Mouse (Mus musculus): ENCODE measurements around the gene Atg13. TPM values are rescaled to one million over a fixed set of nuclear protein-coding genes. Genes with fewer than 3 reads are reported as not detected.

Atg13 gene
- polyA plus RNA-seq, 1 experiment from 2014 or later, result 27.6 TPM

DNA sequence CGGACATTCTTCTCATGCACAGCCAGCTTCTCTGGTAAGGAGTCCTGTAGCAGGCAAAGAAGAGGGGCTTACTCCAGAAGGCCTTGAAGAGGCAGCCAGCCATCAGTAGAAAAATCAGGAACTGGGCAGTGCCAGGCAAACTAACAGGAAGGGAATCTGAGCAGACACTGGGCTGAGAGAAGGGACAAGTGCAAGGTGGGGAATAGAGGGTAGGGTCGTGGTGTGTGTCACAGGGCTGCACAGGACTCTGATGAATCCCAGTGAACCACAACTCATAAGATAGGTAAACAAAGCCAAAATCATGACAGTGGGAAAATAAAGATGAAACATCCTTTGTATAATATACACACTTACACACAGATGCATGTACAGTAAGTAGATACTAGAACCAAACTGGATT is 34.0 kb downstream of the Atg13 start:
- Histone ChIP-seq H3K27me3 (ENCODE audit: control insufficient read depth, insufficient read depth, low read length) (no peaks in the 10 kb centered on the region), H3K4me2 (ENCODE audit: low read depth, low read length) (no peak overlapping the region), H3K36me3 (ENCODE audit: control insufficient read depth, insufficient read depth, low read length) (peaks cover 7% of the 10 kb centered on the region; the same call in 1 of the 2 replicates), H3K4me1 (ENCODE audit: control insufficient read depth, insufficient read depth, low read length) (no peaks in the 10 kb centered on the region), H3K4me3 (replicated peaks; ENCODE audit: low read length) (no peak overlapping the region), H3K9me3 (replicated peaks; ENCODE audit: control insufficient read depth, low read length) (no peaks in the 10 kb centered on the region), H3K9ac (ENCODE audit: low read length) (no peak overlapping the region), H3K27ac (ENCODE audit: low read length) (no peak overlapping the region)
- WGBS, result 73% methylated on average over 2 of the region's 2 CpGs
- no peak for ATAC-seq (ENCODE audit: insufficient read depth, low FRiP score)

DNA sequence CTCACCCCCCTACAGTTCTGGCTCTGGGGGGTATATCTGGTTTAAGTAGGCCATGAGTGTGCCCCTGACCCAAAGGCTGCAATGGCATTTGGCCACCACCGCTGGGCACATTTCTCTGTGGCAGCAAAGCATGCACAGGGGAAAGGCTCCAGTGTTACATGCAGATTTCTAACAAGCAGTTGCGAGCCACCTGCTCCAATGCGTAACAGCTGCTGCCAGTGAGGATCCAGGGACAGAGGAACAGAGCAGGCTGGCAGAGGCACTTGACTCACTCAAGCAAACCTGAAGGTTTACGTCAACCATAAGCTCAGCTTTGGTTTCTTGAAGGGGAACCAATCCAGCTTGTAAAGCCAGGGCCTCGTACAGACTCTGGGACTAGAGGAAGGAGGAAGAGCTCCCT is 35.5 kb downstream of the Atg13 start:
- WGBS, result 92% methylated on average over 5 of the region's 5 CpGs
- H3K36me3 ChIP-seq (ENCODE audit: control insufficient read depth, insufficient read depth, low read length), result peaks cover 11% of the 10 kb centered on the region
- H3K4me3 ChIP-seq (replicated peaks; ENCODE audit: low read length), result no peak overlapping the region
- H3K4me2 ChIP-seq (ENCODE audit: low read depth, low read length), result no peak overlapping the region
- ATAC-seq (ENCODE audit: insufficient read depth, low FRiP score), result no peak
- H3K9me3 ChIP-seq (replicated peaks; ENCODE audit: control insufficient read depth, low read length), result no peaks in the 10 kb centered on the region
- H3K27ac ChIP-seq (ENCODE audit: low read length), result no peak overlapping the region
- H3K27me3 ChIP-seq (ENCODE audit: control insufficient read depth, insufficient read depth, low read length), result no peaks in the 10 kb centered on the region
- no peak overlapping the region for H3K9ac ChIP-seq (ENCODE audit: low read length)
- no peaks in the 10 kb centered on the region for H3K4me1 ChIP-seq (ENCODE audit: control insufficient read depth, insufficient read depth, low read length)

DNA sequence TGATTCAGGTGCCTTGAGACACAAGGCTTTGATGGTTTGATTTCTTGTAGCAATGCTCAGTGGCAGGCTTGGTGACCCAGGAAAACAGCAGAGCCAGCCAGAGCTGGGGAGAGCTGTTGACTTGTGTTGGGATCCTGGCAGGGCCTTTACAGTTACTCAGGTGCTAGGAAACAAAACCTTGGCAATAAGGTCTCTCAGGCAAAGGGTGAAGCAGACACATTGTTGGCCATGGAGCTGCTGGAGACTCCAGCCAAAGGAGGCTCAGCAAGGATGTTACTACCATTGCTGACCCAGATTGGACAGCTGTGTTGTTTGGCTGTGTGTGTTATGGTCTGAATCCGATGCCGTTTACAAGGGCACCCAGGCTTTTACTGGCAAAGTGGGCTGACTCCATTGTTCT is 36.8 kb downstream of the Atg13 start:
- H3K27me3 ChIP-seq (ENCODE audit: control insufficient read depth, insufficient read depth, low read length), result no peaks in the 10 kb centered on the region
- H3K4me3 ChIP-seq (replicated peaks; ENCODE audit: low read length), result no peak overlapping the region
- no peak overlapping the region for H3K27ac ChIP-seq (ENCODE audit: low read length)
- H3K36me3 ChIP-seq (ENCODE audit: control insufficient read depth, insufficient read depth, low read length), result peaks cover 15% of the 10 kb centered on the region
- H3K9me3 ChIP-seq (replicated peaks; ENCODE audit: control insufficient read depth, low read length), result no peaks in the 10 kb centered on the region
- no peaks in the 10 kb centered on the region for H3K4me1 ChIP-seq (ENCODE audit: control insufficient read depth, insufficient read depth, low read length)
- 87% methylated on average over 2 of the region's 2 CpGs for WGBS
- H3K4me2 ChIP-seq (ENCODE audit: low read depth, low read length), result no peak overlapping the region
- no peak overlapping the region for H3K9ac ChIP-seq (ENCODE audit: low read length)
- no peak for ATAC-seq (ENCODE audit: insufficient read depth, low FRiP score)

DNA sequence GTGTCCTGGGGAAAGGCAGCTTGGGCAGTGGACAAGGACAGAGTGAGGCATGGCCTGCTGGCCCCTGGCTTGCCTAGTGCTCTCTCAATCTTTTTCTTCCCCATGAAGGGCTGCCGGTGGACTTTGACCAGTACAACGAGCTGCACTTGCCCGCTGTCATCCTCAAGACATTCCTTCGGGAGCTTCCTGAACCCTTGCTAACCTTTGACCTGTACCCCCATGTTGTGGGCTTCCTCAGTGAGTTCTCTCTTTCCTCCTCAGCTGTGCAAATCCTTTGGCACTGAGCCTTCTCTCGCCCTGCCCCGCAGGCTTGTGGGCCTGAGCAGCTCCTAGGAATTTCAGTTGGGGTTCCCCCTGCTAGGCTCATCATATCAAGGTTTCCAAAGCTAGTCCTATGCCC is 40.3 kb downstream of the Atg13 start:
- Histone ChIP-seq H3K9me3 (replicated peaks; ENCODE audit: control insufficient read depth, low read length) (no peaks in the 10 kb centered on the region), H3K4me3 (replicated peaks; ENCODE audit: low read length) (no peak overlapping the region), H3K4me2 (ENCODE audit: low read depth, low read length) (no peak overlapping the region), H3K27me3 (ENCODE audit: control insufficient read depth, insufficient read depth, low read length) (no peaks in the 10 kb centered on the region), H3K9ac (ENCODE audit: low read length) (no peak overlapping the region), H3K36me3 (ENCODE audit: control insufficient read depth, insufficient read depth, low read length) (peaks cover 28% of the 10 kb centered on the region), H3K27ac (ENCODE audit: low read length) (no peak overlapping the region), H3K4me1 (ENCODE audit: control insufficient read depth, insufficient read depth, low read length) (no peaks in the 10 kb centered on the region)
- no peak for ATAC-seq (ENCODE audit: insufficient read depth, low FRiP score)
- 86% methylated on average over 6 of the region's 6 CpGs for WGBS

DNA sequence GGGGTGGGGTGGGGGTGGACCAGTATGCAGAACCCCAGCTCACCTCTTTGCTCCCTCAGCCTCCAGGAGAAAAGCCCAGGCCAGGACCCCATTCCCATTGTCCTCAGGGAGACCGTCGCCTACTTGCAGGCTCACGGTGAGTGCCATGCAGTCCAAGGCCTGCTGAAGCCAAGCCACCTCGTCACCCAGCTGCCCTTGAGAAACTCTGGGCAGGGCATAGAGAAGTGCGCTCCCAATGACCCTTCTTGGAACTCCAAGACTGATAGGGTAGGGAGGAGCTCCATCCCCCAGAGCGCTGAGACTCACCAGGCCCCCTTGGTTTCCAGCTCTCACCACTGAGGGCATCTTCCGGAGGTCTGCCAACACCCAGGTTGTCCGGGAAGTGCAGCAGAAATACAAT is 41.0 kb downstream of the Atg13 start:
- ATAC-seq (ENCODE audit: insufficient read depth, low FRiP score), result no peak
- Histone ChIP-seq H3K27ac (ENCODE audit: low read length) (no peak overlapping the region), H3K27me3 (ENCODE audit: control insufficient read depth, insufficient read depth, low read length) (no peaks in the 10 kb centered on the region), H3K4me1 (ENCODE audit: control insufficient read depth, insufficient read depth, low read length) (no peaks in the 10 kb centered on the region), H3K9ac (ENCODE audit: low read length) (no peak overlapping the region), H3K4me3 (replicated peaks; ENCODE audit: low read length) (no peak overlapping the region), H3K9me3 (replicated peaks; ENCODE audit: control insufficient read depth, low read length) (no peaks in the 10 kb centered on the region), H3K4me2 (ENCODE audit: low read depth, low read length) (no peak overlapping the region), H3K36me3 (ENCODE audit: control insufficient read depth, insufficient read depth, low read length) (peaks cover 27% of the 10 kb centered on the region)
- 92% methylated on average over 8 of the region's 8 CpGs for WGBS

DNA sequence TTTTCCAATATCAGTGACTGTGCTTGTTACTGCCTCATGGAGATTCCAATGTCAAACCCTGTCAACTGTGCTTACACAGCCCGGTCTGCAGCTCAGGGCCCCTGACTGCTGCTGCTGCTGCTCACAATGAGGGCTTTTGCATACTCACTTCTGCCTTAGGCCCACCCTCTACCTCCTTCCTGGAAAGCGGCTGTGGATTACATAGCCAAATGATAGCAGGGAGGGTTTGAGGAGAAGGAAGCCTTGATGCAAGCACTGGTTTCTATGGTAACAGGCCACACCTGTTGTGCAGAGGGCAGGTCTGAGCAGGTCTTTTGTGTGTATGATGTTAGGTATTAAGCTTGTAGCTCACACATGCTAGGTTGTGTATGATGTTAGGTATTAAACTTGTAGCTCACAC is 42.6 kb downstream of the Atg13 start:
- H3K4me1 ChIP-seq (ENCODE audit: control insufficient read depth, insufficient read depth, low read length), result no peaks in the 10 kb centered on the region
- peak; percentile 75; the same call in 1 of the 2 replicates for ATAC-seq (ENCODE audit: insufficient read depth, low FRiP score)
- no peaks in the 10 kb centered on the region for H3K9me3 ChIP-seq (replicated peaks; ENCODE audit: control insufficient read depth, low read length)
- WGBS, result 57% methylated on average over 2 of the region's 2 CpGs
- no peaks in the 10 kb centered on the region for H3K27me3 ChIP-seq (ENCODE audit: control insufficient read depth, insufficient read depth, low read length)
- H3K4me3 ChIP-seq (replicated peaks; ENCODE audit: low read length), result no peak overlapping the region
- peaks cover 27% of the 10 kb centered on the region for H3K36me3 ChIP-seq (ENCODE audit: control insufficient read depth, insufficient read depth, low read length)
- H3K4me2 ChIP-seq (ENCODE audit: low read depth, low read length), result no peak overlapping the region
- no peak overlapping the region for H3K9ac ChIP-seq (ENCODE audit: low read length)
- no peak overlapping the region for H3K27ac ChIP-seq (ENCODE audit: low read length)

DNA sequence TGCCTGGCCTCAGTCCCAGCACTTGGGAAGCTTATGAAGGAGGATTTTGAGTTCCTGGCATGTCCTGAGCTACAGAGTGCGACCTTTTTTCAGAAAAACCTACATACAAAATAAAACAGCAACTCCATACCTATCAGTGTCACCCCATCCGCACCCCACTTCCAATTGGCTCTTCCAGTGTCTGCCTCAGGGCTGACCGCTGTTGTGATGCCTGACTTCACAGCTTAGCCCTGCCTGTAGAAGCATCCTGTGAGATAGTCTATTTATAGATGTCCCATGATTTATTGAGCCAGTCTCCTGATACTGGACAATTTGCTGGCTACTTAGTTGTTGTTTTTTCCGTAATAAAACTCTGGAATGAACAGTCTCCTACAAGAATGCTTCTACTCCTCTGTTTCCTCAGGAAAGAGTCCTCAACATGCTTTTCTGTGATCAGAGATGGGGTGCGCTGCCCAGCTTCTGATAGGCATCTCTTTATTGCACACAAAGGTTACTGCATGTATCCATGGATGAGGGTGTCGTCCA is 43.9 kb downstream of the Atg13 start:
- Histone ChIP-seq H3K4me3 (replicated peaks; ENCODE audit: low read length) (no peak overlapping the region), H3K27me3 (ENCODE audit: control insufficient read depth, insufficient read depth, low read length) (no peaks in the 10 kb centered on the region), H3K9ac (ENCODE audit: low read length) (no peak overlapping the region), H3K36me3 (ENCODE audit: control insufficient read depth, insufficient read depth, low read length) (peaks cover 27% of the 10 kb centered on the region), H3K9me3 (replicated peaks; ENCODE audit: control insufficient read depth, low read length) (no peaks in the 10 kb centered on the region), H3K27ac (ENCODE audit: low read length) (no peak overlapping the region), H3K4me1 (ENCODE audit: control insufficient read depth, insufficient read depth, low read length) (no peaks in the 10 kb centered on the region), H3K4me2 (ENCODE audit: low read depth, low read length) (no peak overlapping the region)
- ATAC-seq (ENCODE audit: insufficient read depth, low FRiP score), result no peak
- 89% methylated on average over 6 of the region's 6 CpGs for WGBS

DNA sequence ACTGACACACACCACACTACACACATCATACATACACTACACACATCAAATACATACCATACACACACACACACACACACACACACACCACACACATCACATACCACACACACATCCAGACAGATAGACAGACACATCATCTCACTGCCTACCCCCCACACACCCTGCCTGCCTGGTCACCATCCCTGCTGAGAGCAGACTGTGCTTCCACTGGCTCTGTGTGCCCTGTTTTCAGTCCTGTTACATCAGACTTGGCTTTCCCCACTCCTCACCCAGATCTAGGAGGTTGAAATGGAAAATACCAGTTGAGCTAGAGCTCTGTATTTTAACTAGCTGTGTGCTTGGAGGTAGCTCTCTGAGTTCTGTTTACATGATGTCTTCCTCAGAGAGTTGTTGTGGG is 45.6 kb downstream of the Atg13 start:
- H3K4me2 ChIP-seq (ENCODE audit: low read depth, low read length), result no peak overlapping the region
- H3K9ac ChIP-seq (ENCODE audit: low read length), result no peak overlapping the region
- H3K27ac ChIP-seq (ENCODE audit: low read length), result no peak overlapping the region
- ATAC-seq (ENCODE audit: insufficient read depth, low FRiP score), result no peak
- H3K9me3 ChIP-seq (replicated peaks; ENCODE audit: control insufficient read depth, low read length), result no peaks in the 10 kb centered on the region
- H3K4me3 ChIP-seq (replicated peaks; ENCODE audit: low read length), result no peak overlapping the region
- H3K27me3 ChIP-seq (ENCODE audit: control insufficient read depth, insufficient read depth, low read length), result no peaks in the 10 kb centered on the region
- H3K36me3 ChIP-seq (ENCODE audit: control insufficient read depth, insufficient read depth, low read length), result peaks cover 21% of the 10 kb centered on the region
- H3K4me1 ChIP-seq (ENCODE audit: control insufficient read depth, insufficient read depth, low read length), result no peaks in the 10 kb centered on the region

DNA sequence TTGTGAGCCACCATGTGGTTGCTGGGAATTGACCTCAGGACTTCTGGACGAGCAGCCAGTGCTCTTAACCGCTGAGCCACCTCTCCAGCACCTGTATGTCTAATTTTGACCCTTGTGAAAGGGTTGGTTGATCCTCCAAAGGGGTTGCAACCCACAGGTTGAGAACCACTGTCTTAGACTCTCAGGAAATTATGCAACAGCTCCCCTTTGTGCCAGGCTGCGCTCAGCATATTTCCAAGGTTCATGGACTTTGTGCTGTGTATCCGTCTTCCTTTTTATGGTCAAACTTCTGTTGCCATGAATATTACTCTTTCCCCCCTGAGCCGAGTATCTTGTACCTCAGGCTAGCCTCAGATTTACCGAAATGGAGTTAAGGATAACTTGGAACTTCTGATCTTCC is 49.4 kb downstream of the Atg13 start:
- H3K4me2 ChIP-seq (ENCODE audit: low read depth, low read length), result no peak overlapping the region
- H3K9ac ChIP-seq (ENCODE audit: low read length), result no peak overlapping the region
- H3K27me3 ChIP-seq (ENCODE audit: control insufficient read depth, insufficient read depth, low read length), result no peaks in the 10 kb centered on the region
- no peak overlapping the region for H3K4me3 ChIP-seq (replicated peaks; ENCODE audit: low read length)
- H3K27ac ChIP-seq (ENCODE audit: low read length), result no peak overlapping the region
- ATAC-seq (ENCODE audit: insufficient read depth, low FRiP score), result no peak
- 90% methylated on average over 6 of the region's 6 CpGs for whole genome bisulfite sequencing
- H3K4me1 ChIP-seq (ENCODE audit: control insufficient read depth, insufficient read depth, low read length), result no peaks in the 10 kb centered on the region
- peaks cover 17% of the 10 kb centered on the region; the same call in 1 of the 2 replicates for H3K36me3 ChIP-seq (ENCODE audit: control insufficient read depth, insufficient read depth, low read length)
- H3K9me3 ChIP-seq (replicated peaks; ENCODE audit: control insufficient read depth, low read length), result no peaks in the 10 kb centered on the region

DNA sequence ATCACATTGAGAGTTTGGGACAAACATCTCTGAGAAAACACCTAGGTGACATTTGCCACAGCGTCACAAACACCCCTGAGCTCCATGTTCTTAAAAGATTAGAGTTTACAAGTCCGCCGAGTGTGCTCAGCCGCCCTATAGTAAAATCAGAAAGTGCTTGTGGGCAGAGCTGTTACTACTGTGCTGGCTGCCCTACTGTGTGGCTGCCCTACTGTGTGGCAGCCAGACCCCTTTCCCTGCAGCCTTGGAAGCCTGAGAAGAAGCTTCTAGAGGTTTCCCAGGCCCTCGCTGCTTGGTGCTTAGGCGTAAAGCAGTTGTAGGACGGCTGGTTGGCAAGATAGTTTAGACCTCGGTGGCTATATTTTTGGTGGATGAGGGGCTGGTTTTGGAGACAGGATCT is 50.7 kb downstream of the Atg13 start:
- Histone ChIP-seq H3K4me1 (ENCODE audit: control insufficient read depth, insufficient read depth, low read length) (no peaks in the 10 kb centered on the region), H3K4me2 (ENCODE audit: low read depth, low read length) (no peak overlapping the region), H3K9ac (ENCODE audit: low read length) (no peak overlapping the region), H3K36me3 (ENCODE audit: control insufficient read depth, insufficient read depth, low read length) (peaks cover 12% of the 10 kb centered on the region; the same call in 1 of the 2 replicates), H3K9me3 (replicated peaks; ENCODE audit: control insufficient read depth, low read length) (no peaks in the 10 kb centered on the region), H3K27ac (ENCODE audit: low read length) (no peak overlapping the region), H3K27me3 (ENCODE audit: control insufficient read depth, insufficient read depth, low read length) (no peaks in the 10 kb centered on the region), H3K4me3 (replicated peaks; ENCODE audit: low read length) (no peak overlapping the region)
- WGBS, result 95% methylated on average over 8 of the region's 8 CpGs
- ATAC-seq (ENCODE audit: insufficient read depth, low FRiP score), result no peak

All from stomach, embryonic 16.5 days (tissue).